Mouse (Mus musculus) forebrain, embryonic 12.5 days (tissue): ENCODE measurements around the gene Ifitm10. TPM values are rescaled to one million over a fixed set of nuclear protein-coding genes. Genes with fewer than 3 reads are reported as not detected.
A peak's percentile ranks its signal among the peaks of the same experiment; 100 is the strongest.

Experiments
- ATAC-seq: fragments of 200-750 bp; cut with Nextera tagmentation; 2 replicates; pipeline ENCODE4 v1.8.0; 2017; ENCODE audit warnings: moderate TSS enrichment; ENCODE audit not compliant: low FRiP score
- H3K27ac ChIP-seq: fragments of 300-500 bp; sonication (generic); 2 replicates; pipeline ENCODE4 v1.5.1; 2016; ENCODE audit warnings: mild to moderate bottlenecking
- H3K27me3 ChIP-seq: fragments of 300-500 bp; sonication (generic); 2 replicates; pipeline ENCODE4 v1.6.1; 2016; ENCODE audit warnings: mild to moderate bottlenecking
- H3K36me3 ChIP-seq: fragments of 300-500 bp; sonication (generic); replicated peaks from 2 replicates; pipeline ENCODE4 v1.6.1; 2016; ENCODE audit warnings: mild to moderate bottlenecking
- H3K4me1 ChIP-seq: fragments of 300-500 bp; sonication (generic); 2 replicates; pipeline ENCODE4 v1.6.1; 2016
- H3K4me2 ChIP-seq: fragments of 300-500 bp; sonication (generic); 2 replicates; pipeline ENCODE4 v1.6.1; 2016; ENCODE audit warnings: mild to moderate bottlenecking, moderate library complexity
- H3K4me3 ChIP-seq: fragments of 300-500 bp; sonication (generic); replicated peaks from 2 replicates; pipeline ENCODE4 v1.5.1; 2016; ENCODE audit warnings: mild to moderate bottlenecking
- H3K9ac ChIP-seq: fragments of 300-500 bp; sonication (generic); 2 replicates; pipeline ENCODE4 v1.6.1; 2016; ENCODE audit warnings: mild to moderate bottlenecking
- H3K9me3 ChIP-seq: fragments of 300-500 bp; sonication (generic); 2 replicates; pipeline ENCODE4 v1.6.1; 2016
- WGBS: fragments of 180-500 bp; shearing (Covaris S2); methylation state at CpG from one replicate; pipeline ENCODE4 v1.1.7; 2016; 5-methylcytosine and 5-hydroxymethylcytosine counted together
- polyA plus RNA-seq: library from polyadenylated mRNA; unstranded; fragments of >200 nt; fragmentation: Nextera tagmentation; extraction: Ambion mirVana; gene quantifications from 2 replicates; pipeline ENCODE4 v1.2.1, GENCODE M21; 2016

The Ifitm10 gene
- polyA plus RNA-seq, 1 experiment from 2014 or later: 0.34 TPM

DNA sequence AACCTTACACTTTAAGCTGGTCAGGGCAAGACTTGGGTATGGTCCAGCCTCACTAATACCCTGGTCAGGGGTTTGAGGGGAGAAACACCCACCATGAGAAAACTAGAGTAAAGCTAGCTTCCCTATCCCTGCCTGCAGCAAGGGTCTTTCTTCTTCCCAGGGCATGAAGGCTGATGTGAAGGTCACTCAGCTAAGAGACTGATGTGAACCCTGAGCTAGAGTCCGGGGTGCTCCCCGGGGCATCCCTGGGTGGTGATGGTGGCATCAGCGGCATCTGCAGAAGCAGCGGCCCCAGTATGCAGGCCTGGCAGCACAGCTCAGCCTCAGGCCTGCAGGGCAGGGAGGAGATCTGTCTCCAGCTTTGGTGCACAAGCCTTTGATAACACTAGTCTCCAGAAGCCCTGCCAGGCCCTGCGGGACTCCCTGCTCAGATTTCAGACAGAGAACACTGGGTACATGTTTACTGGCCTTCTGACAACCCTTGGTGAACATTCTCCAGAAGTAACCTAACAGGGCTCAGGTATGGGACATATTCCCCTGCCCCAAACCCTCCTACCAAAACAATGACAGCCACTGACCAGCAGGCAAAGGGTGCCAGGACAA is 961 bp upstream of the Ifitm10 start:
- H3K4me3 ChIP-seq: no peak overlapping the region
- no peak for ATAC-seq
- H3K27ac ChIP-seq: no peak overlapping the region
- 95% methylated on average over 5 of the region's 5 CpGs for WGBS
- peaks cover 38% of the 10 kb centered on the region for H3K36me3 ChIP-seq
- H3K4me2 ChIP-seq: no peak overlapping the region
- H3K9ac ChIP-seq: no peak overlapping the region
- H3K4me1 ChIP-seq: peaks cover 13% of the 10 kb centered on the region
- H3K9me3 ChIP-seq: no peaks in the 10 kb centered on the region
- H3K27me3 ChIP-seq: peaks cover 50% of the 10 kb centered on the region

DNA sequence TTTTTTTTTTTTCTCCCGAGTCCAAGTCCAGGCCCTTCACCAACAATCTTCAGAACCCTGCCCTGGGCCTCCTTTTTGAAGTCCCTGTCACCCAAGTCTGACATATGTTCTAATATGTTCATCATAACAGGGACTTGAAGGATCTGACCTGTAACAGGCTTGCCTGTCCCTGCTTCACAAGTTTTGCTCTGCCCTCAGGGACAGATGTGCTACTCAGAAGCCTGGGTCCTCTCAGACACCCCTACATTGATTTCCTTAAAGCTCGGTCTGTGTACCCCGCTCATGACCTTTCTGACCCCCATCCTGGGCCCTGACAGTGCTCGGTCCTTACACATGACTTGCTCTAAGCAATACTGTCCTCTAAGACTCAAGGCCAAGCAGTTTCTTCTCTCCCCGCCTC is 514 bp downstream of the Ifitm10 start:
- Histone ChIP-seq H3K36me3 (peaks cover 23% of the 10 kb centered on the region), H3K4me1 (peaks cover 13% of the 10 kb centered on the region), H3K27ac (no peak overlapping the region), H3K9ac (no peak overlapping the region), H3K4me3 (no peak overlapping the region), H3K27me3 (peaks cover 63% of the 10 kb centered on the region), H3K4me2 (no peak overlapping the region), H3K9me3 (no peaks in the 10 kb centered on the region)
- ATAC-seq: no peak
- 74% methylated on average over 5 of the region's 5 CpGs for WGBS

- no peaks in the 10 kb centered on the region for H3K9me3 ChIP-seq
- peaks cover 14% of the 10 kb centered on the region for H3K36me3 ChIP-seq
- no peak for ATAC-seq
- H3K4me1 ChIP-seq: peaks cover 13% of the 10 kb centered on the region
- H3K27ac ChIP-seq: no peak overlapping the region
- H3K27me3 ChIP-seq: peaks cover 65% of the 10 kb centered on the region
- 2% methylated on average over 62 of the region's 64 CpGs for WGBS
- H3K4me2 ChIP-seq: peak overlapping the region; percentile 56
- H3K4me3 ChIP-seq: peak overlapping the region; percentile 31
- 0 out of 2 replicates have a peak overlapping the region, but pooled peaks have one; percentile 29 for H3K9ac ChIP-seq
Measured at GRCm38 (mm10) chr7:142371768-142372661, 1.5 kb downstream of the Ifitm10 start.

DNA sequence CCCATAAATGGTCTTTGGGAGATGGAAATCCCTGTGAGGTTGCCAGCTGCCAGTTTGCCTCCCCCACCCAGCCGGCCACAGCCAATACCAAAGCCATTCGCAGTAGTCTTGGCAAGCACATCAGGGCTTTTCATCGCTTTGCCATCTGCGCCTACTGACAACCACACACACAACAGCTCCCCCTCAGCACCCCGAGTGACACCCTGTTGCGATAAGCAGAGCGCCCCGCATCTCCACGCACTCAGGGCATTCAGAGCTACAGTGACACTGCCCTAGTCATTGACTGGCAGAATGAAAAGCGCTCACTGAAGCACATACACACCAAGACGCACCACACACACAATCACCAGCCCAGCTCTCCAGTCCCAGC is 2.2 kb downstream of the Ifitm10 start:
- Histone ChIP-seq H3K4me3 (peak overlapping the region; percentile 31), H3K27ac (no peak overlapping the region), H3K4me2 (peak overlapping the region; percentile 56), H3K9me3 (no peaks in the 10 kb centered on the region), H3K36me3 (peaks cover 8% of the 10 kb centered on the region), H3K27me3 (peaks cover 65% of the 10 kb centered on the region), H3K4me1 (peaks cover 13% of the 10 kb centered on the region), H3K9ac (0 out of 2 replicates have a peak overlapping the region, but pooled peaks have one; percentile 29)
- WGBS: 25% methylated on average over 11 of the region's 11 CpGs
- no peak for ATAC-seq

DNA sequence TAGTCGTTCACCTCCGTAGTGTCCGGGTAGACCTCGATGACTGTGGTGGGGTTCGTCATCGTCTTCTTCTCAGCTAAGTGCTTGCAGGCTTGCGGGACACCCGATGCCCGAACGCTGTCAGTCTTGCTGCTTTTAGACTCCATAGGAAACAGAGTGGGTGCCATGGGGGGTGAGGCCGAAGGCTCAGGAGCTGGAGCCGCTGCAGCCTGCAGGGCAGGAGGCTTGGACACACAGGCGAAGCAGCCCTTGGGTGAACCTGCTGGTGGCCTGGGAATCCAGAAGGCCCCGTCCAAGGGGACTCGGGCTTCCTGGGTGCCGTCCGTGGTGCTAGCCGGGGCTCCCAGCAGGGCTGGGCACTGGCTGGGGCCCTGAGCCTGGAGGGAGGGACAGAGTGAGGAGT is 2.6 kb downstream of the Ifitm10 start:
- Histone ChIP-seq H3K9me3 (no peaks in the 10 kb centered on the region), H3K4me1 (peaks cover 13% of the 10 kb centered on the region), H3K4me2 (no peak overlapping the region), H3K27me3 (peaks cover 65% of the 10 kb centered on the region), H3K4me3 (no peak overlapping the region), H3K27ac (no peak overlapping the region), H3K36me3 (peaks cover 3% of the 10 kb centered on the region), H3K9ac (no peak overlapping the region)
- WGBS: 85% methylated on average over 18 of the region's 18 CpGs
- ATAC-seq: no peak

DNA sequence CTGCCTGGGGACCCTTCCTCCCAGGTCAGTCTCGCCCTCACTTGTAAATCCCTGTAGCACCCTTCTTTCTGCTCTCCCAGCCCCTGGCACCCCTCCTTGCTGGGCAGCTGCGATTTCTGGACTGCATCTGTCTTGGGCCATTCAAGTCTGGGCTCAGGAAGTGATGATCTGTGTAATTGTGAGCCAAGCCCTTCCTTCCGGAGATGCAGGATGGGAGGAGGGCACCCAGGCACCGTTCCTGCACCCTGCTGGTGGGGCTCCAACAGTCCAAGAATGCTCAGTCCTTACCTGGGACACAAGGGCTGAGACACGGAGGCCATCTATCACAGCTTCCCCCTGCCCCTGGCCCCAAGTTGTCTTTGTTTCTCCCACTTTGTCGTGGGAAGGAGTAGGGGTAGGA is 3.7 kb downstream of the Ifitm10 start:
- no peak overlapping the region for H3K4me3 ChIP-seq
- peaks cover 13% of the 10 kb centered on the region for H3K4me1 ChIP-seq
- H3K36me3 ChIP-seq: no peaks in the 10 kb centered on the region; the same call in none of the 2 replicates
- H3K9me3 ChIP-seq: no peaks in the 10 kb centered on the region
- ATAC-seq: no peak
- H3K27me3 ChIP-seq: peaks cover 65% of the 10 kb centered on the region
- WGBS: 77% methylated on average over 6 of the region's 6 CpGs
- H3K4me2 ChIP-seq: no peak overlapping the region
- H3K27ac ChIP-seq: no peak overlapping the region
- no peak overlapping the region for H3K9ac ChIP-seq

DNA sequence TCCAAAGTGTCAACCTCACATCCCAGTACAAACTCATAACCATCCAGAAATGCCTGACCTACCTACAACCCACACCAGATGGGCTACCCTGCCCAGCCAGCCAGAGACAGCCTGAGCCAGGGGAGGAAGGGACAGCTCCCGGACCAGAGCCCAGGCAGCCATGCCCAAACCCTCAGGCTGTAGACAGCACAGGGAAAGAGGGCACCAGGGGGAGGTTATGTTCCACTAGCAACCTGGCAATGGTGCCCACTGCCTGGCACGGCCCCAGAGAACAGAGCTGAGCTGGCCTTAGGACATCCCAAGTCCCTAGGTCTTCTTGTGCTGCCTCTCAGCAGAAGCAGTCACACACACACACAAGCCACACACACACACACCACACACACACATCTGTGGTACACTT is 4.7 kb downstream of the Ifitm10 start:
- no peak overlapping the region for H3K27ac ChIP-seq
- H3K9me3 ChIP-seq: no peaks in the 10 kb centered on the region
- peaks cover 13% of the 10 kb centered on the region for H3K4me1 ChIP-seq
- ATAC-seq: no peak
- H3K4me2 ChIP-seq: no peak overlapping the region
- 83% methylated on average over 2 of the region's 2 CpGs for WGBS
- no peaks in the 10 kb centered on the region for H3K36me3 ChIP-seq
- H3K9ac ChIP-seq: no peak overlapping the region
- H3K4me3 ChIP-seq: no peak overlapping the region
- H3K27me3 ChIP-seq: peaks cover 58% of the 10 kb centered on the region

- Histone ChIP-seq H3K4me2 (no peak overlapping the region), H3K4me3 (no peak overlapping the region), H3K9me3 (no peaks in the 10 kb centered on the region), H3K27ac (no peak overlapping the region), H3K4me1 (no peaks in the 10 kb centered on the region), H3K36me3 (no peaks in the 10 kb centered on the region), H3K9ac (no peak overlapping the region), H3K27me3 (0 out of 2 replicates have a peak, but pooled peaks cover 11% of the 10 kb centered on the region)
- ATAC-seq: no peak
- 83% methylated on average over 4 of the region's 4 CpGs for WGBS
Measured at GRCm38 (mm10) chr7:142363107-142363506, 10.4 kb downstream of the Ifitm10 start.

GRCm38 (mm10) chr7:142360743-142361142 is 12.8 kb downstream of the Ifitm10 start:
- Histone ChIP-seq H3K27me3 (0 out of 2 replicates have a peak, but pooled peaks cover 12% of the 10 kb centered on the region), H3K4me2 (no peak overlapping the region), H3K9ac (no peak overlapping the region), H3K9me3 (no peaks in the 10 kb centered on the region), H3K27ac (no peak overlapping the region), H3K36me3 (no peaks in the 10 kb centered on the region), H3K4me1 (no peaks in the 10 kb centered on the region), H3K4me3 (no peak overlapping the region)
- no peak for ATAC-seq

DNA sequence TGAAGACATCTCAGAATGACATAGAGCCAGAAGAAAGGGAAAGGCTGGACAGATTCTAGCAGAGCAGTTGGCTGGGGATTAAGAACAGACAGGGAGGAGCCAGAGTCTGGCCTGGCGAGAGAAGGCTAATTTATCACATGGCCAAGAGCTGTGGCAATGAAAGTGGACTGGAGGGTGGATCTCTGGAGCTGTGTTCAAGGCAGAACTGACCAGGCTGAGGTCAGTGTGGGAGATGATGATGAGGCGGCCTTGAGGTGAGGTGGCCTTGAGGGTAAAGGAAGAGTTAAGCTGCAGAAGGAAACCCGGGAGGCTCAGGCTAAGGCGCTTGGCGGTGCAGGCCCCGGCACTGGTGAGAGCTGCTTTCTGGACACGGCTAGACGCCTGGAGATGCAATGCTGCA is 14.4 kb downstream of the Ifitm10 start:
- Histone ChIP-seq H3K4me2 (no peak overlapping the region), H3K4me1 (no peaks in the 10 kb centered on the region), H3K9ac (no peak overlapping the region), H3K9me3 (no peaks in the 10 kb centered on the region), H3K36me3 (no peaks in the 10 kb centered on the region), H3K27ac (no peak overlapping the region), H3K4me3 (no peak overlapping the region), H3K27me3 (0 out of 2 replicates have a peak, but pooled peaks cover 15% of the 10 kb centered on the region)
- 74% methylated on average over 8 of the region's 8 CpGs for WGBS
- no peak for ATAC-seq

DNA sequence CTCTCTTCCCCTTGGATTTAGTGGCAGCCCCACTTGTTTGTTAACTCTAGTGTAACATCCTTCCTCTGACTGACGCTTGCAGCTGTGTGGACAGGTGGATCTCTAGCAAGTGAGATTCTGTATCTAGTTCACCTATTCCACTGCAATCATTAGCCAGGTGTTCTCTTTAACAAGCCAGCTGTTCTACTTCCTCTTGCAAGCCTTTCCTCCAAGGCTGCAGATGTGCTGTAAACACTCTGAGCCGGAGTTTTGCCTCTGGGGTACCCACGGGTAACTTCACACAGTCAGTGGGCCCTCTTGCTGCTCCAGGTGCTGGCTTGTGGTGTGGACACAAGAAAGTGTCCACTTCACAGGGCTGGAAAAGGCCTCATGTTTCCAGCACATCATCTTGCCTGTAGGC is 16.0 kb downstream of the Ifitm10 start:
- no peak for ATAC-seq
- no peak overlapping the region for H3K4me2 ChIP-seq
- H3K36me3 ChIP-seq: no peaks in the 10 kb centered on the region
- no peaks in the 10 kb centered on the region for H3K9me3 ChIP-seq
- no peak overlapping the region for H3K27ac ChIP-seq
- 84% methylated on average over 3 of the region's 3 CpGs for WGBS
- no peak overlapping the region for H3K4me3 ChIP-seq
- no peak overlapping the region for H3K9ac ChIP-seq
- 0 out of 2 replicates have a peak, but pooled peaks cover 9% of the 10 kb centered on the region for H3K27me3 ChIP-seq
- no peaks in the 10 kb centered on the region for H3K4me1 ChIP-seq

- Histone ChIP-seq H3K4me3 (no peak overlapping the region), H3K27me3 (0 out of 2 replicates have a peak, but pooled peaks cover 7% of the 10 kb centered on the region), H3K9me3 (no peaks in the 10 kb centered on the region), H3K27ac (no peak overlapping the region), H3K36me3 (no peaks in the 10 kb centered on the region), H3K9ac (no peak overlapping the region), H3K4me2 (no peak overlapping the region), H3K4me1 (peaks cover 8% of the 10 kb centered on the region)
- WGBS: 81% methylated on average over 8 of the region's 8 CpGs
- no peak for ATAC-seq
Measured at GRCm38 (mm10) chr7:142354661-142355233, 18.8 kb downstream of the Ifitm10 start.
